Mouse (Mus musculus): ENCODE measurements around the gene Gm8138. TPM values are rescaled to one million over a fixed set of nuclear protein-coding genes. Genes with fewer than 3 reads are reported as not detected.

Gm8138 gene
- not detected in 2 replicates for polyA plus RNA-seq (2012)

GRCm38 (mm10) chr14:43416250-43416649 is at the start of gene Gm8138:
Gm8138 (minus strand) TSS chr14:43416350.

Other genes starting within 250 kb of the Gm8138 start
- gene Gm7233, start 236.5 kb downstream of the Gm8138 start, polyA plus RNA-seq (2012): not detected in 2 replicates
- not detected in 2 replicates for gene Gm8122, start 181.0 kb downstream of the Gm8138 start, polyA plus RNA-seq (2012)
- not detected in 2 replicates for gene Gm8126, start 157.7 kb downstream of the Gm8138 start, polyA plus RNA-seq (2012)
- not detected in 2 replicates for gene Gm9732, start 141.3 kb downstream of the Gm8138 start, polyA plus RNA-seq (2012)
- gene Gm8127, start 122.5 kb downstream of the Gm8138 start, polyA plus RNA-seq (2012): not detected in 2 replicates
- not detected in 2 replicates for gene 1700001F09Rik, start 68.5 kb downstream of the Gm8138 start, polyA plus RNA-seq (2012)
- not detected in 2 replicates for gene Gm5799, start 127.2 kb upstream of the Gm8138 start, polyA plus RNA-seq (2012)
- gene Gm17654, start 162.8 kb upstream of the Gm8138 start, polyA plus RNA-seq (2012): not detected in 2 replicates
- gene Gm10375, start 191.7 kb upstream of the Gm8138 start, polyA plus RNA-seq (2012): not detected in 2 replicates